Mouse (Mus musculus): ENCODE data around the gene Lrrfip1.

DNA sequence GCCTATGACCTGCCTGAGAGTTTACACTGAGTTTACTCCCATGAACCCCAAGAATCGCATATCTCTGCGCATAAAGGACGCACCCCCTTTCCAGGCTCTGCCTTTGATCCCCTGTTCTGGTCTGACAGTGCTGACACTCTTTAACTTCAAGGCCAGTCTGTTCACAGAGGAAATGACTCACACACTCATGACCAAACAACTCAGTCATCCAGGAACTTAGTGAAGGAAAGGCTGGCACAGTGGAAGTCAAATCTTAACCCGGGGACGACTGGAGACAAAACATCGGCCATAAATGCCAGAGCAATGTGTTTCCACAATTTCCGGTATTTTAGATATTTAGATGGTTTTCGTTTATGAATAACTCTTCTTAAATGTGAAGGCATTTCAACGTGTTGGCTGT lies 25.4 kb downstream of the Lrrfip1 start:
- TF ChIP-seq CTCF (IDR thresholded peaks at IDR 0.05; ENCODE audit: control insufficient read depth, insufficient read depth, low read length), result no peak
- no peak for TF ChIP-seq POLR2A (IDR thresholded peaks at IDR 0.05; ENCODE audit: borderline replicate concordance, control insufficient read depth, low read depth, low read length)

Measured in bone marrow, adult 2 months (tissue).